Mouse (Mus musculus) adrenal gland, adult 18-20 months (tissue): ENCODE data around the gene Dppa3. TPM values are rescaled to one million over a fixed set of nuclear protein-coding genes. Genes with fewer than 3 reads are reported as not detected.
"Not testable (repeated sequence)": the region's sequence is repeated elsewhere in the genome, so short reads cannot be mapped to it uniquely, and the experiment has no call there.

Source experiments
- DNase-seq, 2 experiments: peaks; one replicate each; pipeline ENCODE4 v3.0.0; 2021 to 2022; ENCODE audit warnings: low spot score in 2 of 2
- total RNA-seq, 2 experiments: library from RNA; stranded (reverse); gene quantifications; 1 replicate in 1 of 2; 2 replicates in 1 of 2; pipeline ENCODE4 v1.2.3; 2021

Gene Dppa3
- total RNA-seq, 2 experiments from 2014 or later = not detected

DNA sequence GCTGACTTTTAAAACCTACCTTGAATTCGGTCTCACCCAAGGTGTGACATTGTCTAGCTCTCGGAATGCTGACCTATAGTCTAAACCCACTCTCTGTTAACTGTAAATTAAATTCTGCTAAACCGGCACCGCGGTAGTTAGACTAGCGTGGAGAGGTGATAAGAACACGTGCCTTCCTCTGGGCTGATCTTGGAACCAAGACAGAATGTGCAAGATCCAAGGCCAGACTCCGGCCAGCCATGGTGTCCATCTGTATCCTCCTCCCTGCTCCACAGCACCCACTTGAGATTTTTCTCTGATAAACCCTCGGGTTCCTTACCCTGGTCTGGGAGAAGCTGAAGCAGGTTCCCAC is 16.9 kb upstream of the Dppa3 start:
- DNase-seq = no peak

DNA sequence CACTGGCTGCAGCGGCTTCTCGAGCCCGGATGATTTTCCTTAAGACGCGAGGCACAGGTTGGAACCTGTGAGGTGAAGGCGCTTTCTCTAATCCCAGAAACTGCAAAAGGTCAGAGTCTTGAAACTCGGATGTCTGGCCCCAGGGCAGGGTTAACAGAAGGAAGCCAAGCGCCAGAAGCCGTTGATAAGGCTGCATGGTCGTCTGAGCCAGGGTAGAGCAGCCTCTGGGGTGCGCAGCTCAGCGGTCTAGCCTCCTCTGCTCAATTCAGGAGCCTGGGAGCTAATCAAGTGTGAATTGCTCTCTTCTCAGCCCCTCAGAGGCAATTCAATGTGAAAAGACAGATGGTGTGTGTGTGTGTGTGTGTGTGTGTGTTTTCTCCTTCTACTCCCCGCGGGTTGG is 16.4 kb upstream of the Dppa3 start, which contains the start of gene Gdf3:
Gene Gdf3 (minus strand): TSS at position 317 of the 400 bp plus-strand sequence.
- no peak for DNase-seq

DNA sequence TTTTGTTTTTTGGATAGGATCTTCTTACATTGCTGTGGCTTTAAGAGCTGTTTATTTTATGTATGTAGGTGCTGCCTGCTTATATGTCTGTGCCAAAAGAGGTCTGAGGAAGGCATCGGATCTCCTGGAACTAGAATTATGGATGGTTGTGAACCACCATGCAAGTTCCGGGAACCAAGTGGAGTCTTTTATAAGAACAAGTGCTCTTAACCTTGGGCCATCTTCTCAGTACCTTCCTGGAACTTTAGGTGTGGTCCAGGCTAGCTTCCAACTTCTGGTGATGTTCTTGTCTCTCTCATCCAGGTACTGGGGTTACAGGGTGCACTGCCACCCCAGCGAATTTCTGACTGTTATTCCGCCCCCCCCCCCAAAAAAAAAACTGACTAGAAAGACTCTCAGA is 13.8 kb upstream of the Dppa3 start:
- DNase-seq = no peak

DNA sequence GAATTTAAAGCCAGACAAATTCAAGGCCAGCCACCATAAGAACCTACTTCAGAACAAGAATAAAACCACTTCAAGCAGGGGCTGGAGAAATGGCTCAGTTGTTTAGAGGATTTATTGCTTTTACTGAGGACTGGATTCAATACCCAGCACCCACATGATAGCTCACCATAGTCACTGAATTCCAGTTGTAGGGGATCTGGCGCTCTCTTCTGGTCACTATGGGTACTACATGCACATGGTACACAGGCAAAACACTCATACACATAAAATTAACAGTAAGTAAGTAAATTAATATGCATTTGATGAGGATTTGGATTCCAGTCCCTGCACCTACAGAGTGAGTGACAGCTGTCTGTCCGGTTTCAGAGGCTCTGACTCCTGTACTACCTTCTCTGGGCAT is 12.2 kb upstream of the Dppa3 start:
- DNase-seq = no peak

DNA sequence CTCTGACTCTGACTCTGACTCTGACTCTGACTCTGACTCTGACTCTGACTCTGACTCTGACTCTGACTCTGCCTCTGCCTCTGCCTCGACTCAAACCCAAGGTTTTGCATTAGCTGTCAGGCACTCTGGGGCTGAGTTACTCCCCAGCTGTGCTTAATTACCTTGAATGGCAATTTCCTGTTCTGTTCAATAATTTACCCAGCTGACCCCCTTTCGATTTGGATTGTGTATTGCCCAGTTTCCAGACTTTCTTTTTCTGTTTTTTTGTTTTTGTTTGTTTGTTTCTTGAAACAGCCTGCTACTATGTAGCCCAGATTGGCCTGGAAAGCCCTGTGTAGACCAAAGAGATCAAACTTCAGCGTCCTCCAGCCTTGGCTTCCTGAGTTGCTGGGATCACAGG is 10.2 kb upstream of the Dppa3 start:
- DNase-seq = no peak

DNA sequence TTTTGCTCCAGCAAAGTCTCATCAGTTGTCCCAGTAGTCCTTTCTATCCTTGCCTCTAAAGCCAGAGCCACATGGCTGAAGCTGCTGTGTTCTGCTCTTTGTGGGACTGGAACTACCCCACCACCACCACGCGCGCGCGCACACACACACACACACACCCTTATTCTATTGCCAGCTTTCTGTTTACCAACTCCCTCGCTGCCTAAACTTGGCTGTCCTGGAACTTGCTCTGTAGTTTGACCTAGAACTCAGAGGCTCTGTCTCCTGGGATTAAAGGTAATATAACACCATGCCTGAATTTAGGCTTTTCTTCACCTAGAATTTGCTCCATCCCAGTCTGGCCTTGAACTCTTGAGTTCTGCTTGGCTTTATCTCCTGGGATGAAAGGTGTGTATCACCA is 5.1 kb upstream of the Dppa3 start:
- DNase-seq = no peak

DNA sequence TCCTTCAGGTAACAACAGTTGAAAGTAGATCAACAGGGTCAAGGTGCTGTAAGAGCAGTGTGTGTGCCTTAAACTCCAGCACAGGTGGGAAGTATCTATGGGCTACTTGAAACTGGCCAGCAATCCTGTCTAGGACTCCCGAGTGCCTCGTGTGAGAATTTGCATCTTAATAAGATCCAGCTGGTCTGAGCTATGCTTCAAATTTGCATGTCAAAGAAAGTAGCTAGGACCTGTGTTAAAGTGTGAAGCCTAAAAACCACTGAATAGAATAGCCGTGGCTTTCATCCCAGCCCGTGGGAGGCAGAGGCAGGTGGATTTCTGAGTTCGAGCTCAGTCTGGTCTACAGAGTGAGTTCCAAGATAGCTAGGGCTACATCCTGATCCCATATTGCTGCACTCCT is 1.7 kb upstream of the Dppa3 start:
- no peak for DNase-seq

DNA sequence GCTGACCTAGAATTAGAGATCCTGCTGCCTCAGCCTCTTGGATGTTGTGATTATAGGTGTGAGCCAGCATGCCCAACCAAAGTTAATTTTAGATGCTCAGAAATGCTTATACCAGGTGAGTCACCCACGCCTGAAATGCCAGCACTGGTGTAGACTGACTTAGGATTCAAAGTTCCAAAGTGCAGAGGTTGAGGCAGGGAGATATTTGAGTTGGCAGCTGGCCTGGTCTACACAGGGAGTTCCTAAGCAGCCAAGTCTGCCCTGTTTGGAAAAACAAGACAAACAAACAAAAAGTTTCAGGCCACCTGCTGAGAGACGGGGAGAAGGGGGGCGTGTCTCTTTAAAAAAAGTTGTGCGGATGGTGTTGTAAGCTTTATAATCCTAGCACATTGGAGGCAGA is 1.1 kb upstream of the Dppa3 start:
- DNase-seq = no peak

DNA sequence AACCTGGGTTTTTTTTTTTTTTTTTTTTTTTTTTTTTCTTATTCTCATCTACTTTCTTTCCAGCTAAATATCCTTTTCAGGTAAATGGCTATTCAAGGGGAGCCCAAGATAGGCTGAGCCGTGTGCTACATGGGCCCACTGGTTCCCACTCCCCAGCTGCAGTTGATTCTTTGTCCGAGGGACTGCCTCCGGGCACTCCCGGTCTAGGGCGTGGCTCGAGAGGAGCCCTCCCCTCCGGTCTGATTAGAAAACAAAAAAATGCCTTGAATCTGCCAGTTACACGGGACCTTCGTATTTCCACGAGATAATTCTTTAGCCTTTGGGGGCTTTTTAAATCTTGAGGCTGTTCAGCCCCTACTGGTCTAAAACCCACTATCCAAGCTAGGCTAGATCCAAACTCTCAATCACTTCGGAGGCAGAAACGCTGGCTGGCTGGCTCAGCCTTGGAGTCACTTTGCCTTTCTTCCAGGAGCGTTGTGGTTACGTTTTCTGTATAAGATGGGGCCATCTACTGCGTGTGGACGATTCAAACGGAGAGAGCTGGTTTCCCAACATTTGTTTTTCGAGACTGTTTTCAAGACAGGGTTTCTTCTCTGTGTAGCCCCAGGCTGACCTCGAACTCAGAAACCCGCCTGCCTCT is 1.4 kb downstream of the Dppa3 start:
- DNase-seq = no peak

DNA sequence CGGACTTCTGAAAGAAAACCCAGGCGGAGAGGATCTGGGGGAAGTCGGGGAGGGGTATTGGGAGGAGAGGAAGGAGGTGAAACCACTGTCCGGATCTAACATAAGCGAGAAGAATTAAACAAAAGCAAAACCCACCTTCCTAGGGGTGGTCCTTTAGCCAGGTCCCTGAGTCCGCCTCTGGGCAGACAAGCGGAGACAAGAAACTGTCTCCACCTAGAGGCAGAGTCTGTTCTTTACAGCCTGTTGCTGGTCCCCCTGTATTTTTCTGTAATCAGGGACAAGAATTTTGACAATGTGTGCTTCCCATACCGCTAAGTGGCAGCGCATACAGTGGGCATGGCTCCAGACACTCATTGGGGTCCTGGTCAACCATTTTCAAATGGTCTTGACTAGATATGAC is 7.2 kb downstream of the Dppa3 start:
- DNase-seq = no peak

DNA sequence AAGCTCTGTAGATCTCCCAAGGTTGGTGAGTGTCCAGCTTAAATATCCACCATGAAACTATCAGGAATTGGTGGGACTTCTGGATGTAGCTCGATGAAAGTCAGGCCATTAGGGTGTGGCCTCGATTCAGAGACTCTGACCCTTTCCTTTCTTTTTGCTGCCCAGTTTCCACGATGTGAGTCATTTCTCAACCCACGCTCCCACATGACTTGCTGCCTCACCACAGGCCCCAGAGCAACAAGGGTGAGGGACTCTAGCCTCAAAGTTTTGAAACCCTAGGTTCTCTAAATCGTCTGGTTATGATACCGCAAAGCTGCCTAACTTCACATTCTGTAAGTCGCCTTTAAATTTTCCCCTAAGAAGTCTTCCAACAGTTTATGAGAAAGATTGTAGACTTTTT is 9.1 kb downstream of the Dppa3 start:
- peak in 1 of 2 experiments; percentile 29 for DNase-seq

DNA sequence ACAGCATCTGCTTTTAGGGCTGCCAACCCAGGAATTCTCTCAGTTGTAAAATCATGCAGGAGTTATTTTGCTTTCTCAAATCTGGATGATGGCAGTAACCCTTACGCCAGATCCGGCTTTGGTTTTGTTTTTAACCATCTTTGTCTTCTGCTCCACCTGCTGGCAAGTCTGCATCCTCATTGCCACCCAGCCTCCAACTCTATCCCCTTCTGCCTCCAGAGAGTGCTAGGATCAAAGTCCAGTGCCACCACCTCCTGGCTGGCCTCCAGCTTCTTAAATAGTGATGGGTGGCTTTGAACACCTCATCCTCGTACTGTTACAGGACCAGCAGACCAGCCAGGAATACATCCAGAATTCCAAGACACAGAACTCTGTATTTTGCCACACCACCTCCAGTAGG is 10.5 kb downstream of the Dppa3 start:
- no peak for DNase-seq

DNA sequence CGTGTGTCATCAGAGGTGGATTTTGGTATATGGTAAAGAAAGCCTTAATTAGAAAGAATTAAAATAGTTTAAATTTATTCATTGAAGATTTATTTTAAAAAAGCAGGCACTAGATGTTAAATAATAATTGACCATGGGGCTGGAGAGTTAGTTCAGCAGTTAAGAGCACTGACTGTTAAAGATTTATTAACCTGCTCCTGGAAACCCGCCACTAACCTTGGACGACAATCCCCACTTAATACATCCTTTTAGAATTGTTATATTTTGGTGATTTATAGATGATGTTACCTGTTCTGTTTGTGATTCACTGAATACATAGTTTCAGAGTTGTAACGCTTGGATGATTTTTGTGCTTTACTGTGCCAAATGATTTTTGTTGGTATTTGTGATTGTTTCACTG is 11.4 kb downstream of the Dppa3 start:
- not testable (repeated sequence) for DNase-seq

DNA sequence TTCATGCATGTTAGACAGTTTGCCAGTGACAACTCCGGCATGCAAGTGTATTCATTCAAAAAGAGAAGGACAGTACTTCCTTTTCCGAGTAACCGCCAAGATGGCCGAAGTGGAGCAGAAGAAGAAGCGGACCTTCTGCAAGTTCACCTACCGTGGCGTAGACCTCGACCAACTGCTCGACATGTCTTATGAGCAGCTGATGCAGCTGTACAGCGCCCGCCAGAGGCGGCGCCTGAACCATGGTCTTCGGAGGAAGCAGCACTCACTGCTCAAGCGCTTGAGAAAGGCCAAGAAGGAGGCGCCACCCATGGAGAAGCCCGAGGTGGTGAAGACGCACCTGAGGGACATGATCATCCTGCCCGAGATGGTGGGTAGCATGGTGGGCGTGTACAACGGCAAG is 18.0 kb downstream of the Dppa3 start:
- not testable (repeated sequence) for DNase-seq

DNA sequence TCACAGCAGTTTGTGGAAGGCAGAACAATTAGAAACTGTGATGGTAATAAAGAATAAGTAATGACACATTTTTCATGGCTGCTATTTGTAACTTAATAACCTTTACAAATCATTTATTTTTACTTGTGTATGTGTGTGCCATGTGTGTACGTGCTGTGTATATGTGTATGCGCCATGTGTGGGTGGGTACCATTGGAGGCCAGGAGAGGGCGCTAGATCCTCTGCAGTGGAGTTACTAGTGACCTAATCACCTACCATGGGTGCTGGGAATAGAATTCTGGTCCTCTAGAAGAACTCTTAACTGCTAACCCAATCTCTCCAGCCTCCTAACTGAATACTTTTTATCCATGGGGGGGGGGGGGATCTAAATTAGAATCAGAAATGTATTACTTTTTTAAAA is 23.7 kb downstream of the Dppa3 start:
- no peak for DNase-seq

DNA sequence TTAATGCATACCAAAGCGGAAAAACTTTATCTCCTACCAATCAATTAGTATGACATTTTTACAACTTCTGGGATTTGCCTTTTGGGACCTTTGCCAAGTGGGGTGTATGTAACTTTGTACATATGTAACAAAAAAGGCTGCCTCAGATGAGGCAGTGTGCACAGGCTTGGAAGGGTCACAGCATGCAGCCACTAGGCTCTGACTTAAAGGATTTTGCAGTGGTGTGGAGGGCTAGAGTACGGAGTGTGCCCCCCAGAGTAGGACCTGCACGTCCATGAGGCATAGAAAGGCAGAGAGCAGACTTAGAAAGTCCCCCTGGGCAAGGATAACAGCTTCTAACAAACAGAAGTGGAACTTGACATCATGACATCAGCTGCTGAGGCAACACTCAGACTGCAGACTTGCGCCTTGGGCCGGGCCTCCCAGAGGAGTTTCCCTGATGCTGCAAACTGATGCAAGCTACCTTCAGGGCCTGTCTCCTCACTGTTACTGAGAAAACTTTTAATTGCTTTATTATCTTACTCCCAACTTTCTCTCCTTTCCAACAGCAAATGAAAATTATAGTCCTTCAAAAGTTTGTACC is 24.3 kb downstream of the Dppa3 start:
- no peak for DNase-seq

DNA sequence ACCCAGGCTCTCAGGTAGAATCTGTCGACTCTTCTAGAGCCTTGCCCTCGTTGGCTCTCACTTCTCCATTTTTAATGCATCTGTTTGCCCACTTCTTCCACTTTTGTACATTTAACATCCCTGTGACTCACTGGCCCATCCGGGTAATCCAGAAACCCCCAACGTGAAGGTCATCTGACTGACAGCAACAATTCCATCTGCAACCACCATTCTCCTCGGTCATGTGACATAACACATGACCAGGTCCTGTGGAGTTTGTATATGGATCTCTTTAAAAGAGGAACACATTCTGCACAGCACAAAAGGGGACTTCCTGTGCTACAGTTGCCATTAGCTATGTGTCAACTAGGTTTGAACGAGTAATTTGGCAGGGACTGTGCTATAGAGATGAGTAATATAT is 28.1 kb downstream of the Dppa3 start:
- no peak for DNase-seq

DNA sequence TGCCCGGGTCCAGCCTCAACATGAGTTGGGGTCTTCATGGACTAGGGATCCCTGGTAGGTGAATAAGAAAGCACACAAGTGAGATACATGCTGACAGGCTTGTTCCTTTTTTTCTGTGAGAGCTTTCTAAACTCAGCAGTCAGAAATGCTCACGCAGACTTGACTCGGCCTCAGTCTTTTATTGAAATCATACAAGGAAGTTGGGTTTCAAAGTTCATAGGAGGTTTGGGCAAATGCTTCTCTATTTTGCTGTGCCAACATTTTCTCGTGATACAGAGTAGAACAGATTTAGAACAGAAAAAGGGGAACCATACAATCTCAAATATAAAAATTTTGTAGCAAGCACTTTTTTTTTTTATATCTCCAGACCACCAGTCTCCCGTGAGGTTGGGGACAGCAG is 31.4 kb downstream of the Dppa3 start:
- DNase-seq = no peak

DNA sequence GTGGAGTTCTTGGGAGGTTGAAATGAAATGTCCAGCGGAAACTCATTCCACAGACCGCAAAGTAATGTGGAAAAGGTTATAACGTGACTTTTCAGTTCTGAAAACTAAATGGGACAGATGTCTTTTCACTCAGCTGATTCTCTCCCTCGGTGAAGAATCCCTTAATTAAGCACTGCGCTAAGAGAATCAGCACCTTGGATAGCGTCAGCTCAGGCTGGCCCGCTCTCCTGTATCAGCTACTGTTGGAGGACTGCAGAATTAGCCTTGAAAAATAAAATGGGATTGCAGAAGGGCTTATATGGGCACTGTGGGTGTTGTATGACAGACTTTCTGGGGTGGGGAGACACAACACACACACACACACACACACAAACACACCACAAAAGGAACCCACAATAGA is 33.4 kb downstream of the Dppa3 start:
- no peak for DNase-seq

DNA sequence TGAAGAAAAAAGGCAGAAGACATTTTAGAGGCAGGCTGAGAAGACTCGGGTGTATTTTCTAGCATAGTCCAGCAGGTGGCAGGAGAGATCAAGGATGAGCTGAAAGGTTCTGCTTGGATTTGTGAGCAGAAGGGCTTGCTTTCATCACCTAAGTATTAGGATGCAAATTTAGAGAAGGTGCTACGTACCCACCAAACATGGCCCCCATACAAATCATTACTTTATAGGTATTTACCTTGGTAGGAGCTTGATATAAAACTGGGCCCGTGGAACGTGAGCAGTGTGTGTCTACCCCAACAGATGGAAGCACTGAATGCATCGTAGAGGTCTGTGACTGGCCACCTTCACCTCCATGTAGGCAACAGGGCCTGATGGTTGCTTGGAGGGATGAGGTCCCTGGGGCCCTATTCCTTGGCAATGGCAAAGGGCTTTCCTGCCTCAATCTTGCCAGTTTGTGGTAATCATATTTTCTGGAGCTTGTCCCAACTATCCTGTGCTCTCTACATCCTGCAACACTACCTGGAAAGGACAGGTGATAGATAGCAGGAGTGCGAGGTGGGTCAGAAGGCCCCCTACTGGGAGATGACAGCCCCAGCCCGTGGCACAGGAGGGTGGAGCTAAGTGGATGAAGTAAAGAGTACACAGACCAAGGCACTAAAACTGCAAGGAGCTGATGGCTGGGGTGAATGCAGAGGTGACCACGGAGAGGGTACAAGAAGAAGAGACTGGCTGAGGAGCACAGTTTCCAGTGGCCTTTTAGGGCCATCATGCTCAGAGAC is 34.6 kb downstream of the Dppa3 start:
- DNase-seq = peak in 1 of 2 experiments; percentile 20

DNA sequence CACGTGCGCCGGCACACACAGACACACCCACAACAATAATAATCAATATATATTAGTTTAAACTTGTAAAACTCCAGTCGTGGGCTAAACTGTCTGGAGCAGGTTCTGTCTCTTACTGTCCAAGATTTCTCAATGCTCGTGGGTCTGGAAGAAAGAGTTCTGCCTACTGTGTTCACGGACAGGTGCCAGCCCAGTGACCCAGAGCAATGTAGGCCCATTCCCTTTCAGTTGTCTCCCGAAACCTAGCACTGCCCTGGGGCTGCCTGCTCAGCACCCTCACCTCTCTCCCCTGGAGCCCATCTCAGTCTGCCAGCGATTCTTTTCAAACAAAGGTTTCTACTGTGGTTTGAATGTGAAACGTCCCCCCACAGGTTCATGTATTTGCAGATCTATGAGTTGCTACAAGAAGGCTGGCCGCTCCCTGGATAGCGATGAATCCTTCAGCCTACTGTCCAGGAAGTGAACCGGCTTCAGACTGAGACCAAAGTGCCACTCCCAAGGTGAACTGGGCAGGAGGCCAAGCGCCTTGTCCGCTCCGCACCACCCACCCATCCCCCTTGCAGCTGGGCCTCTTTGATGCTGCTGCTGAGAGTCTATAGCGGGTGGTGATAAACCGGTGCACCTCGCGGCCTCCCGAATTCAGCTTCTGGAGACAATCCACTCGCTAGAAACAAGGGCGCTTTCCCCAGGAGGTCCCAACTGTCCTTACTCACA is 36.5 kb downstream of the Dppa3 start:
- no peak for DNase-seq

DNA sequence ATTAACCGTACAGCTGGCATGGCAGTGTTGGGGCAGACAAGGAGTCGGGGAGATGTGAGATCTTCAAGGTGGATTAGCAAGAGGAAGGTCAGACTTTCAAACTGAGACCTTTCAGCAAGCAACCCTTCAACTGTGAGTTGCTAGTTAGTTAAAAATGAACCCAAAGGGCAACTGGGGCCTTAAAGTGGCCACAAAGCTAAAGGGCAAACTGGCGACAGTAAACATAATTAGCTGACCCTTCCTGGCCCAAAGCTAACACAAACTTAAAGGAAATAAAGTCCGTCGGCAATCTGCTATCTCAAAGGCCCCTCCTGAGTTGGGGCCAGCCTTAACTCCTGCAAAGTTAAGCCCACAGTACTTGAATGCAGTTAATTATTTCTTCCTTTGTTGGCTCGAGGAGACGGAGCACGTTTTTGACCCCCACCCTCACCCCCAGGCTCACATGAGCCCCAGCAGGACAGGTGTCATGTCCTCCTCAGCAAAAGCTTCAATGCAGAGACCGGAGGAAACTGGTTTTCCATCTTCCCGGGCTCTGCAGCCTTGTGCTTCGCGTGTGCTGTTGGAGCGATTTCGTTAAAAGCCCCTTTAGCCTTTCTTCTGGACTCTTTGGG is 37.5 kb downstream of the Dppa3 start:
- DNase-seq = no peak
